Mouse (Mus musculus) heart, embryonic 12.5 days (tissue): ENCODE results near the gene Samd9l. TPM values are rescaled to one million over a fixed set of nuclear protein-coding genes. Genes with fewer than 3 reads are reported as not detected.
A peak's percentile ranks its signal among the peaks of the same experiment; 100 is the strongest.
"Not testable (repeated sequence)": the region's sequence is repeated elsewhere in the genome, so short reads cannot be mapped to it uniquely, and the experiment has no call there.

Source experiments
- ATAC-seq: fragments of 200-750 bp; cut with Nextera tagmentation; 2 replicates; pipeline ENCODE4 v1.8.0; 2017; ENCODE audit warnings: moderate TSS enrichment, moderate library complexity; ENCODE audit not compliant: insufficient number of reproducible peaks, low FRiP score
- H3K27ac ChIP-seq: fragments of 300-500 bp; sonication (generic); 2 replicates; pipeline ENCODE4 v1.5.1; 2016; ENCODE audit warnings: mild to moderate bottlenecking, moderate library complexity; ENCODE audit not compliant: poor library complexity, severe bottlenecking
- H3K27me3 ChIP-seq: fragments of 300-500 bp; sonication (generic); replicated peaks from 2 replicates; pipeline ENCODE4 v1.6.1; 2016; ENCODE audit warnings: mild to moderate bottlenecking, moderate library complexity
- H3K36me3 ChIP-seq: fragments of 300-500 bp; sonication (generic); 2 replicates; pipeline ENCODE4 v1.6.1; 2016; ENCODE audit warnings: mild to moderate bottlenecking, moderate library complexity
- H3K4me1 ChIP-seq: fragments of 300-500 bp; sonication (generic); replicated peaks from 2 replicates; pipeline ENCODE4 v1.6.1; 2016; ENCODE audit warnings: mild to moderate bottlenecking
- H3K4me2 ChIP-seq: fragments of 300-500 bp; sonication (generic); 2 replicates; pipeline ENCODE4 v1.6.1; 2016; ENCODE audit warnings: mild to moderate bottlenecking, moderate library complexity
- H3K4me3 ChIP-seq: fragments of 300-500 bp; sonication (generic); 2 replicates; pipeline ENCODE4 v1.5.1; 2016; ENCODE audit warnings: mild to moderate bottlenecking
- H3K9ac ChIP-seq: fragments of 300-500 bp; sonication (generic); 2 replicates; pipeline ENCODE4 v1.6.1; 2016; ENCODE audit warnings: mild to moderate bottlenecking, moderate library complexity
- H3K9me3 ChIP-seq: fragments of 300-500 bp; sonication (generic); replicated peaks from 2 replicates; pipeline ENCODE4 v1.6.1; 2016; ENCODE audit warnings: mild to moderate bottlenecking, moderate library complexity
- WGBS: fragments of 180-500 bp; shearing (Covaris S2); methylation state at CpG from one replicate; pipeline ENCODE4 v1.1.7; 2016; 5-methylcytosine and 5-hydroxymethylcytosine counted together
- polyA plus RNA-seq: library from polyadenylated mRNA; unstranded; fragments of >200 nt; fragmentation: Nextera tagmentation; extraction: Ambion mirVana; gene quantifications from 2 replicates; pipeline ENCODE4 v1.2.1, GENCODE M21; 2016

Samd9l gene
- polyA plus RNA-seq, 1 experiment from 2014 or later: 1.7 TPM

DNA sequence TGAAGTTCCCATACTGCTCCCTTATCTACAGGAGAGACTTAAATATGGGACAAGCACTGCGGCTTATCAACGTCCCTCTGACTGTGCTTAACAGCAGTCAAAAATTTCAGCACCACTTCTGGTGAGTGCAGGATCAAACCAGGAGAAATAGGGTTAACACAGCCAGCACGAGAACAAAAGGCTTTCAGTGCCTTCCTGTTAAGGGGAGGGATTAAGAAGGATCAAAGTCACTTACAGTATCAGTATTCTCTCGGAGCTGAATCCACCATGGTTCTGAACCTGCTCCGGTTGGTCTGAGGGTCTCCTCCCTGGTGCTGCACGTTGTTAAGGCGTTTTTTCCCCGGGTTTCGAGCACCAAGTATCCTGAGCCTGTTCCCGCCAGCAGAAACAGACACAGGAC, 58.4 kb downstream of the Samd9l start:
- not testable (repeated sequence) for H3K27ac ChIP-seq, H3K9ac ChIP-seq, H3K36me3 ChIP-seq, H3K9me3 ChIP-seq, H3K27me3 ChIP-seq, H3K4me1 ChIP-seq
- WGBS: 2% methylated on average over 10 of the region's 10 CpGs
- ATAC-seq: 0 out of 2 replicates have a peak, but pooled peaks have one; percentile 25
- Histone ChIP-seq H3K4me3 (peak overlapping the region; percentile 37), H3K4me2 (peak overlapping the region; percentile 59)

- H3K9ac ChIP-seq, H3K4me1 ChIP-seq, H3K27me3 ChIP-seq, H3K4me3 ChIP-seq, H3K27ac ChIP-seq, ATAC-seq, H3K36me3 ChIP-seq, H3K4me2 ChIP-seq, H3K9me3 ChIP-seq: not testable (repeated sequence)
- WGBS: 83% methylated on average over 6 of the region's 6 CpGs
These were observed 60.2 kb downstream of the Samd9l start for GRCm38 (mm10) chr6:3339131-3339530.

Other genes starting within 250 kb of the Samd9l start
- gene Hepacam2, start 98.7 kb upstream of the Samd9l start, polyA plus RNA-seq: not detected in 2 replicates
- 23.6 and 26.0 TPM in 2 replicates for gene Vps50, start 98.8 kb upstream of the Samd9l start, polyA plus RNA-seq